Mouse (Mus musculus): ENCODE results near the gene Dcaf4.

Gene Dcaf4

GRCm38 (mm10) chr12:83544791-83545190 is 24.5 kb downstream of the Dcaf4 start:
- DNase-seq (ENCODE audit: low spot score): no peak

- no peak for DNase-seq (ENCODE audit: low spot score)
These were observed 31.0 kb downstream of the Dcaf4 start for GRCm38 (mm10) chr12:83551305-83551704.

- DNase-seq (ENCODE audit: low spot score): no peak
These were observed 33.5 kb downstream of the Dcaf4 start for GRCm38 (mm10) chr12:83553816-83554215.

DNA sequence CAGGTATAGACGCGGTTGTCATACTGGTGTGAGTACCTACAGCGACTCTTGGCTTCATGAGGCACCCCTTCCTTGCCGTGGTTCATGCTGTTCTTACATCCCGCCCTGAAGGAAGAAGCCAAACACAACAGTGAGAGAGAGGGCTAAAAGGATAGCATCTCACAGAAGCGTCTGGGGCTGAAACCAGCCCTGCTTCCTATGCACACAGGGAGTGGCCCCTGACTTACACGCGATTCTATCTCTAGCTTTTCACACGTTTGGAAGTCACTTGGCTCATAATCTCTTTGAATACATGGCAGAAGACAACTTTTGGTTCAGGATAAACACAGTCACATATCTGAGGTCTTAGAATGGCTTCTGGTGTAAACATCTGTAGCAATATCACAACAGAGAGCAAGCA is 35.3 kb downstream of the Dcaf4 start:
- no peak for DNase-seq (ENCODE audit: low spot score)

DNA sequence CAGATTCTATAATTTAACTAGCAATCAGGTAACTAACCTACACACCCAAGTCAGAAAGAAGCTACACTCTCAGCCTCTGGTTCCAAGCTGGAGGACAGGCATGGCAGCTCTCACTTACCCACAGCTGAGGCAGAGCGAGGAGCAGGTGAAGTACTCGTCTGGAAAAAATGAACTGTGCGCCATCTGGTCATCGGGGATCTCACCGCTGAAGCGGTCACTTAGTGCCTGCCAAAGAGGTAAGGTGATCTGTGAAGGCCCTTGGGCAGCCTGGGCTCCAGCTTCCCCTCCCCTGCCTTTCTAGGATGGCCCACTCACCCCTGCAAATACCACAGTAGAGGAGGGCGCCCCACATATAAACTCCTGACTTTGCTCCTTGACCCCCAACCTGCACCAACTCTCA is 38.2 kb downstream of the Dcaf4 start:
- DNase-seq (ENCODE audit: low spot score): no peak

DNA sequence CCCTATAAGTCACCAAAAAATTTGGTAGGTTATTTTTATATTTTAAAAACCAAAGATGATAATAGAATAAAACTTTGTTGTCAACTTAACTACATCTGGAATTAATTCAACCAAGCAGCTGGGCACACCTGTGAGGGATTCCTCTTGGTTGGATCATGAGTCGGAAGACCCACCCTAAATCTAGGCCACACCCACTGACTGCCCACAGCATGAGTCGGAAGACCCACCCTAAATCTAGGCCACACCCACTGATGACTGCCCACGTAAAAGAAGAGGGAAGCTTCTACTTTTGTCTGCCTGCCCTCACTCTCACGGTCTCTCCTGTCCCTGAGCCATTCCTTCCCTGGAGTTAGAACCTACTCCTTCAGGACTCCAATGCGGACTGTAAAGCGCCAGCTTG is 39.9 kb downstream of the Dcaf4 start:
- no peak for DNase-seq (ENCODE audit: low spot score)

GRCm38 (mm10) chr12:83562589-83562988 is 42.3 kb downstream of the Dcaf4 start:
- no peak for DNase-seq (ENCODE audit: low spot score)

GRCm38 (mm10) chr12:83569866-83570265 is 49.6 kb downstream of the Dcaf4 start:
- no peak for DNase-seq (ENCODE audit: low spot score)

DNA sequence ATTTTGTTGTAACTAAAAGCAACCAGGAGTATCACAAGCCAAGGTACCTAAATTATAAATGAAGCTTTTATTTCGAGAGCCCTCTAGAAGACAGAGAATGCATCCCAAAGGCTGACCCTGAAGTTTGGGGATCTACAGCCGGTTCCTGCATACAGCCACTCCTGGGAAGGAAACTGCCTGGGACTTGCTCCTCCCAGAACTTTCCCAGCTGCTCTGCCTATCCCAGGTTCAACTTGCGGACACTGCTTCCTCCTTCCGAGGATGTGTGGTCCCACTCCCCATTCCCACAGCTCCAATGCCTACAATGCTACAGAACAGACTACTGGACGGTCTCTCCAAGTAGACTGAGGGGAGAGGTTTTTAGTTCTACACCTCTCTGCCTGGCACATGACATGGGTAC is 52.5 kb downstream of the Dcaf4 start:
- DNase-seq (ENCODE audit: low spot score): no peak

DNA sequence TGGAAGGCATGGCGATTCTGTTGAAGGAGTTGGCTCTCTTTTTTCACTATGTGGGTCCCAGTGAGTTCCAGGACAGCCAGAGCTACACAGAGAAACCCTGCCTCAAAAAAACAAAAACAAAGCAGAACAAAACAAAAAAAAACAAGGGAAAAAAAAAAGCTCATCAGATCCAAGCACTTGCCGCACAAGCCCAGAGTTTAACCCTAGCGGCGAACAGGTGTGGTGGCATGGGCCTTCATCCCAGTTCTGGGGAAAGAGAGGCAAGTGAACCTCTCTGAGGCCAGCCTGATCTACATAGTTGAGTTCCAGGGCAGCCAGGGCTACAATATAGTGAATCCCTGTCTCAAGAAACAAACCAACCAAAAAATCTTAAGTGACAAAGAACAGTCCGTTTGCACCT is 57.2 kb downstream of the Dcaf4 start:
- no peak for DNase-seq (ENCODE audit: low spot score)

DNA sequence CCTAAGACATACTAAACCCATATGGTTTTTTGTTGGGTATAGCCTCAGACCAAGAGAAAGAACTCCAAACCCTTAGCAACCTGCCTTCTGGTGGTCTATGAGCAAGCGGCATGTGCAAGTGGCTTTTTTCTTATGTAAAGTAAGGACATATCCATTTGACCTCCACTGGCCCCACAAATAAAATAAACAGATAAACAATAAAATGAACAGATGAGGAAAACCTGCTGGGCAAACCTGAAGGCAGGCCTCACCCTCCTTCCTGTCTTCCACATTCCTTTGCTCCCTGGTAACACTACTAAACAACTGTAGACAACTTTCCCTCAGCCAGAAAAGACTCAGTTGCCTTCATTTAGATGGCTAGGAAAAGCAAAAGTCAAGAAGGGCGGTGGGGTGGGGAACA is 58.1 kb downstream of the Dcaf4 start:
- DNase-seq (ENCODE audit: low spot score): no peak

DNA sequence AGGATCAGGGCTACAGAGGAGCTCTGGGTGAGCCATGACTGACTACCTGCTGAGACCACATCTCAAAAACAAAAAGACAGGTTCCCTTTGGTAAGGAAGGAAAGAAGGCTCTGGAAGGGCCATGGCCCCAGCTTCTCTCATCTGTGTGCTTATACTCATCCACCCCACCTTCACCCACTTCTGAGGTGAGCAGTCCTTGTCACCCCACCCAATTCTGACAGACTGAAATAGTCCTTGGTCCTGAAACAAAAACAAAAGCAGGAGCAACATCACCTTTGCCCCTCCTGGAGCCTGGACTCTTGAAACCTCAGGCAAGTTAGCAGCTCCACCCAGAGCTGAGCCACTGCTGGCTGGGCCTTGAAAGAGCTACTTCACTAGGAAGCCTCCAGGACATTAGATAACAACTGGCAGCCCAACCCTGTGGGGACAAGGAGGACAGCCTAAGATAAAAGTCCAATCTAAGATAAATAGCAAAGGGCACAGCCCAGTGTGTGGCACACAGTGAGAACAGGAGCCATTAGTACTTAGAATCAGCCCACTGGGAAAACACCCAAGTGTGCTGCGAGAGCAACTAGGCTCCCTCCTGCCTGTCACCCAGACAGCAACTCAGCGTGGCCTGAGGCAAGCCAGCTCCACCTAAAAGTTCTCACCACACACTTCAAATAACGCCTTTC is 58.8 kb downstream of the Dcaf4 start:
- DNase-seq (ENCODE audit: low spot score): no peak

DNA sequence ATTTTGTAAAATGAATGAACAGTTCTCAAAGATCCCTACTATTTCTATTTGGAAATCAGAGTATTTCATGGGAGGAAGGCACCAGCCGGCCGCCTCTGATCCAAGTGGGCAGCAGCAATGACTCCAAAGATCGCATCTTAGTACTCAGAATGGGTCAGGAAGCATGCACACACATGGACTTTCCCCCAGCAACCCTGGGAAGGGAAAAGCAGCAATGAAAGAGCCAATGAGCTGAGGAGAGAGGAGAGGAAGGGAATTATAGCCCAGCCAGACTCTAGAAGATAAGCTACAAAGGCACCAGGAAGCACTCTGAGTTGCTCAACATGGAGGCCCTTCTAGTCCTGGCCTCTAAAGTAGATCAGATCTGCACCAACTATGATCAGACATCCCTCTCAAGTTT is 60.0 kb downstream of the Dcaf4 start:
- no peak for DNase-seq (ENCODE audit: low spot score)

- DNase-seq (ENCODE audit: low spot score): no peak
These were observed 61.8 kb downstream of the Dcaf4 start for GRCm38 (mm10) chr12:83582106-83582505.

DNA sequence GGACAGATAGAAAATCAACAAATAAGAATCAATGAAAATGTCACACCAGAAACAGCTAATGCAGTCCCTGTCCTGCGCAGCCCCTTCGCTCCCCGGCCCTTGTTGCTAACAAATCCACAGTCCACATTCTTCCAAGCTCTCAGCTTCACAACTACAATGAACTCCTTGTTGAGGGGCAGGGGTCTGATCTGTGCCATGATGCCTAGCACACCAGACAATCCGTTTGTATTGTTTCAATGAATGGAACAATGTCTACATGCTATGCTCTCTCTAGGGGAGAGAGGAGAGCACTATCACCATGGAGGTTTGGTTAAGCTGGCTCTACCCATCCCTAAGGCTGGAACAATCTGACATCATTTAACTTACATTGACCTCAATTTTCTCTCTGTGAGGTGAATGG is 62.5 kb downstream of the Dcaf4 start:
- DNase-seq (ENCODE audit: low spot score): no peak

GRCm38 (mm10) chr12:83586628-83587027 is 66.4 kb downstream of the Dcaf4 start:
- no peak for DNase-seq (ENCODE audit: low spot score)
